Mouse (Mus musculus): ENCODE measurements around the gene Cyp4f16. TPM values are rescaled to one million over a fixed set of nuclear protein-coding genes. Genes with fewer than 3 reads are reported as not detected.
"Not testable (repeated sequence)": the region's sequence is repeated elsewhere in the genome, so short reads cannot be mapped to it uniquely, and the experiment has no call there.

Cyp4f16 gene
- polyA plus RNA-seq, 1 experiment from 2014 or later: 25.2 TPM

DNA sequence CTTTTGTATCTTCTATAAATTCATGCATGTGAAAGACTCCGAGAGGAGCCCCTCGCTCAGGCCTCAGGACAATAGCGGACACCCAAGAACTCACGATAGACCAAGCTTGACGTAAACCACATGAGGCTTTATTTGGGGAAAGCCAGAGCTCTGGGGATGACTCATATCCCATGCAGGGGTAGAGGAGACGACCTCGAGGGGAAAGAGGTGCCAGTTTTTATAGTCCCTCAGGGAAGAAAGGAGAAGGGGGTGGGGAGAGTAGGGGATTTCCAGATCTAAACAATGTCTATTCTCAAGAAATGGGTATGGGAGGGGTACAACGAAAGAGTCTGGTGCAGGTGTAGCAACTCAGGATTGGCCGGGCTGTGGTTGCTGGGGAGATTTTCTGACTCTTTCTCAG, 18.0 kb downstream of the Cyp4f16 start:
- not testable (repeated sequence) for H3K9ac ChIP-seq; ATAC-seq (ENCODE audit: low read depth); H3K27ac ChIP-seq (replicated peaks); H3K36me3 ChIP-seq; H3K27me3 ChIP-seq; H3K4me2 ChIP-seq; H3K9me3 ChIP-seq; H3K4me3 ChIP-seq
- peaks cover 13% of the 10 kb centered on the region for H3K4me1 ChIP-seq (replicated peaks)
- WGBS: 79% methylated on average over 9 of the region's 9 CpGs

DNA sequence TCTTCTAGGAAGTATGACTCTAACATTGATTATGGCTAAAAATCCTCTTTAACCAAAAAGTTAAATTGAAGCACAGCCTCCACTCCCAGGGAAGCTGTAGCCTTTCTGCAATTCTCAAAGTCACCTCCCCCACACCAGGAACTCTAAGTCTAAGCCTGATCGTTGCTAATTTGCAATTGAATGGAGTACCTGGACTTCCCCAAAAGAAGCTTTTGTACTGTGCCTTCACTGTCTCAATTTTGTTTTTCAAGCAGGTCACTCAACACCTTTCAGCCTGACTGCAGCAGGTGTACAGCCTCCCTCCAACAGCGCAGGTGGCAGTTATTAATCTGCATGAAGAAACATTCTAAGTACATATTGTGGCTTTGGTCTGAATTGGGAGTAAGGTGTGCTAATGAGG, 26.9 kb downstream of the Cyp4f16 start:
- WGBS: 81% methylated on average over 2 of the region's 2 CpGs
- not testable (repeated sequence) for H3K4me1 ChIP-seq (replicated peaks)

DNA sequence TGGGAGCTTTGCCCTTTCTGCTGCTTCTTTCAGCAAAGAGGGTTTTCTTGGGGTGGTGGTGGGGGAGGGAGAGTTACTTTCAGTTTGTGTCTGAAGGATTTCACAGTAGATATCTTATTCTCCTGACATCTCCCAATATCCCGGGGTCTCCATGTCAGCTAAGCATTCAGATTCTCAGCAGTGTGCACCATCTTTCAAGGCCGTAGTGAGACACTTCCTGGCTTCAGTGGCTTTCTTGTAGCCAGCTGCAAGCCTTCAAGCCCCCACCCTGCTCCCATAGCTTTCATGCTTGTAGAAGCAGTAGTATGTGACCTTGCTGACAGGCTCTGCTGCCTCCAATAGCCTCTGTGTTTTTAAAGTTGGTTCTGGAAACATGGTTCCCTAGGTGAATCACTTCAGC, 36.9 kb downstream of the Cyp4f16 start:
- H3K4me2 ChIP-seq; H3K9me3 ChIP-seq; H3K27me3 ChIP-seq; H3K36me3 ChIP-seq; H3K27ac ChIP-seq (replicated peaks); ATAC-seq (ENCODE audit: low read depth); H3K4me1 ChIP-seq (replicated peaks); H3K9ac ChIP-seq; H3K4me3 ChIP-seq: not testable (repeated sequence)
- 73% methylated on average over 2 of the region's 2 CpGs for WGBS

More for the DNA sequence above, 26.9 kb downstream of the Cyp4f16 start:
- H3K4me2 ChIP-seq; H3K27ac ChIP-seq (replicated peaks); H3K9ac ChIP-seq; H3K27me3 ChIP-seq; H3K36me3 ChIP-seq; ATAC-seq (ENCODE audit: low read depth); H3K4me3 ChIP-seq; H3K9me3 ChIP-seq: not testable (repeated sequence)

DNA sequence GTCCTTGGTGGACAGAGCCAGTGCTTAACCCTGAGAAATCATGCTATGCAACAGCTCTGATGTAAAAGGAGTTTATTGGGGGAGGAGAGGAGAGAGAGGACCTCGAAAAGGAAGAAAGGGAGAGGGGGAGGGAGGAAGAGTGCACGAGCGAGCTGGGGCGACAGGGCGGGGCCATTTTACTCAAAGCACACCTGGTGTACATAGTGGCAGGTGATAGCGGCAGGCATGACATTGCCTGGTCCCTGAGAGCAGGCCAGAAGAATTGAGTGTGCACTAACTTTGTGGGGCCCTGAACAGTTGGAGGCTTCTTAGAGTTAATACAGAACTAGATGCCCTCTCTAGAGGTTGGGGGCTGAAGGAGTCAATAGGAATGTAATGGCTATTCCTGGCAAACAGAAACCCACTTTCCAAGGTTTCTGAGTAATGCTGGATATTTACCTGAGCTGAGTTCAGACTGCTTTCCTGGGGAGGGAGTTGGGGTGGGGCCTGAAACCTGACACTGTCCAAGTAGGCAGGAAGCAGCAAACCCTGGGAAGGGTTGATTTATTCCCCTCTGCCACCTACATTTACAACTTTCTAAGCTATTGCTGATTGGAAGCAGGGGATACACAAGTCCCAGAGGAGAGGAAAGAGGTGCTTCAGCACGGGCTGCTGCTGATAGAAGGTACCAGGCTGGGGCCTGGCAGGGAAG, 41.3 kb downstream of the Cyp4f16 start:
- Histone ChIP-seq H3K27ac (replicated peaks) (no peak overlapping the region), H3K9ac (no peak overlapping the region), H3K4me2 (no peak overlapping the region), H3K27me3 (no peaks in the 10 kb centered on the region), H3K9me3 (no peaks in the 10 kb centered on the region), H3K4me1 (replicated peaks) (no peaks in the 10 kb centered on the region), H3K36me3 (no peaks in the 10 kb centered on the region), H3K4me3 (no peak overlapping the region)
- no peak for ATAC-seq (ENCODE audit: low read depth)
- WGBS: 62% methylated on average over 7 of the region's 7 CpGs

DNA sequence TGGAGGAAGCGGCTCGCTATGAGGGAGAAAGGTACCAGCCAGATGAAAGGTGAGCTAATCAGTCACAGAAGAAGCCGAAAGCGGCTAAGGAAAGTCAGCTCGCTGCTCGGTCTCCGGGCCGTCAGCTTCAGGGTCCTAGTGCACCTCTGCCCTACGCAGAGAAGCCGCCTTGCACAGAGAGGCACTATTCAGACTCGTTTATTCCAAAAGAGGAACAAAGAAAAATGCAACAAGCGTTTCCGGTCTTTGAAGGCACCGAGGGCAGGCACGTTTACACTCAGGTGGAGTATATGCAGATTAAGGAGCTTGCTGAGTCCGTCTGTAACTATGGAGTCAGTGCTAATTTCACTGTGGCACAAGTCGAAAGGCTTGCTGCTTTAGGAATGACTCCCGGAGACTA, 60.1 kb downstream of the Cyp4f16 start:
- H3K4me2 ChIP-seq: no peak overlapping the region
- no peaks in the 10 kb centered on the region for H3K4me1 ChIP-seq (replicated peaks)
- no peaks in the 10 kb centered on the region for H3K36me3 ChIP-seq
- H3K9me3 ChIP-seq: 0 out of 2 replicates have a peak, but pooled peaks cover 2% of the 10 kb centered on the region
- 88% methylated on average over 18 of the region's 18 CpGs for WGBS
- no peaks in the 10 kb centered on the region for H3K27me3 ChIP-seq
- no peak overlapping the region for H3K9ac ChIP-seq
- H3K27ac ChIP-seq (replicated peaks): no peak overlapping the region
- H3K4me3 ChIP-seq: no peak overlapping the region
- ATAC-seq (ENCODE audit: low read depth): no peak

Other genes starting within 250 kb of the Cyp4f16 start
- 95.9 and 104 TPM in 2 replicates for gene Akap8, start 215.3 kb upstream of the Cyp4f16 start, polyA plus RNA-seq (2015; fragmentation: Nextera tagmentation; extraction: Ambion mirVana)
- gene Akap8l, start 186.0 kb upstream of the Cyp4f16 start, polyA plus RNA-seq (2015; fragmentation: Nextera tagmentation; extraction: Ambion mirVana): 153 and 154 TPM in 2 replicates
- 33.2 and 39.8 TPM in 2 replicates for gene Wiz, start 147.1 kb upstream of the Cyp4f16 start, polyA plus RNA-seq (2015; fragmentation: Nextera tagmentation; extraction: Ambion mirVana)
- gene Rasal3, start 133.0 kb upstream of the Cyp4f16 start, polyA plus RNA-seq (2015; fragmentation: Nextera tagmentation; extraction: Ambion mirVana): 0.54 and 0.71 TPM in 2 replicates
- gene Pglyrp2, start 112.4 kb upstream of the Cyp4f16 start, polyA plus RNA-seq (2015; fragmentation: Nextera tagmentation; extraction: Ambion mirVana): not detected in 2 replicates
- 0.45 and 0.55 TPM in 2 replicates for gene Cyp4f39, start 83.8 kb upstream of the Cyp4f16 start, polyA plus RNA-seq (2015; fragmentation: Nextera tagmentation; extraction: Ambion mirVana)
- 11.5 and 12.1 TPM in 2 replicates for gene Cyp4f17, start 30.5 kb upstream of the Cyp4f16 start, polyA plus RNA-seq (2015; fragmentation: Nextera tagmentation; extraction: Ambion mirVana)
- gene Cyp4f37, start 84.8 kb downstream of the Cyp4f16 start, polyA plus RNA-seq (2015; fragmentation: Nextera tagmentation; extraction: Ambion mirVana): 0.53 TPM in 1 of 2 replicates, not detected in the other
- not detected in 2 replicates for gene Cyp4f40, start 122.3 kb downstream of the Cyp4f16 start, polyA plus RNA-seq (2015; fragmentation: Nextera tagmentation; extraction: Ambion mirVana)
- 1.0 and 1.6 TPM in 2 replicates for gene Cyp4f15, start 149.1 kb downstream of the Cyp4f16 start, polyA plus RNA-seq (2015; fragmentation: Nextera tagmentation; extraction: Ambion mirVana)

Data from neural tube, embryonic 13.5 days (tissue).